Mouse (Mus musculus): ENCODE results near the gene Shpk.
A peak's percentile ranks its signal among the peaks of the same experiment; 100 is the strongest.

Shpk gene

DNA sequence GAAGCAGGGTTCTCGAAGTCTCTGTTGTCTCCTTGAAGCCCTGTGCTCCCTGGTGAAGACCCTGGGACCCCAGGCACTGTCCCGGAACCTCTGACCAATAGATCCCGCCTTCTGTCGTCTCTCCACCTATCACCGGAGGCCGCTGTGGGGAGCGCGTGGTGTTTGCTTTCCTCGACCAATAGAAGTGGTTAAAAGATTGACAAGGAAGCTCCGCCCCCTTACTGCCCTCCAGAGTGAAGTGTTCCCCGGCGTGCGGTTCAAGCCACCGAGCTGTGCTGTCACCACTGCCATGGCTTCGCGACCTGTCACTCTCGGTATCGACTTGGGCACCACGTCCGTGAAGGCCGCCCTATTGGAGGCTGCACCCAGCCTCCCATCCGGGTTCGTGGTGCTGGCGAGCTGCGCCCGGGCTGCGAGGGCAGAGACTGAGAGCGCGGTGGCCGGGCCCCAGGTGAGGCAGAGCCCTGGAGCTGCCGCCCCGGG lies at the start of gene Shpk:
TSS of gene Shpk (plus strand) at position 231 of the 483 bp plus-strand sequence.
- DNase-seq = peak; percentile 90

DNA sequence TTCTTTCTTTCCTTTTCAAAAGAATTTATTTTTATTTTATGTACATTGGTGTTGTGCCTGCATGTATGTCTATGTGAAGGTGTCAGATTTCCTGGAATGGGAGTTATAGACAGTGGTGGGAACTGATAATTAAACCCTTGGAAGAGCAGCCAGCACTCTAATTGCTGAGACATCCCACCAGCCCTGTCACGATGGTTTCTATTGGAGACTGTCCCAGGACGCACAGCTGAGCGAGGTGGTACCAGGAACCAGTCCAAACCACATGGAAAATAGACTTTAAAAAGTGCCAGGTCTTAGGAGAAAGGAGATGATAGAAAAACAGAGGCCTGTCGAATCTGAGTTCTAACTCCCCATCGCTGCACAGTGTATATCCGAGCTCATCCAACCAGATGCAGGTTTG lies 44.2 kb upstream of the Shpk start:
- DNase-seq = no peak

DNA sequence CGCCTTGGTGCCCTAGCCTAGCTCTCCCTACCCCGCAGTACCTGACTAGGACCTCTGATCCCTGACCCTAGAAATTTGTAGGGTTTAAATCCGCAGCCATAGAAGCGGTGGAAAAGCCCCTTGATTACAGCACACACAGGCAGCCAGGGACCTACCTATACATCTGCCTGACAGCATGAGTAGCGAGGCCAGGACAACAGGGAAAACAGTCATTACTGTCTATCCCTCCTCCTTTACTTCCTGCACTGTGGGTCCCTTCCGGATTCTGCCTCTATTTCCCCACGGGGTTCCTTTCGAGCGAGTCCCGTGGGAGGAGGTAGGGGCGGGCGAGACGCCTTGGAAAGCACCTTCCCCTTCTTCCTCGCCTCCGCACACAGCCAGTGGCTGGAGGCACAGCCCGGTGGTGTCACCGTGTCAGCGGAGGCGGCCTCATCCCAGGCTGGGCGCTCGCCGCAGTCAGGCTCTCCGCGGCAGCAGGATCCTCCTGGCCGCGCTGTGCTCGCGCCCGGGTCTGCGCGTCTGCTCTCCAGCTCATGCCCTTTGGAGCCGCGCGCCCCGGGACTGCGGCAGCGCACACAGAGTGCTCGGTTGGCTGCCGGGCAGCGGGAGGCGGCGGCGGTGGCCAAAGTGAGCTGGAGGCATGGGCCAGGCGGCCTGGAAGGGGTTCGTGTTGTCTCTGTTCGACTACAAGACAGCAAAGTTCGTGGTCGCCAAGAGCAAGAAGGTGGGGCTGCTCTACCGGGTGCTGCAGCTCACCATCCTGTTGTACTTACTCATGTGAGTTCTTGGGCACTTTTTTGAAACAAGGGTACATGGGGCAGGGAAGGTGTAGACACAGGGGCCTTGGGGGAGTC lies 39.1 kb upstream of the Shpk start, which contains the start of gene P2rx5:
TSS of gene P2rx5 (plus strand) at position 465 of the 854 bp plus-strand sequence.
- peak; percentile 16 for DNase-seq

DNA sequence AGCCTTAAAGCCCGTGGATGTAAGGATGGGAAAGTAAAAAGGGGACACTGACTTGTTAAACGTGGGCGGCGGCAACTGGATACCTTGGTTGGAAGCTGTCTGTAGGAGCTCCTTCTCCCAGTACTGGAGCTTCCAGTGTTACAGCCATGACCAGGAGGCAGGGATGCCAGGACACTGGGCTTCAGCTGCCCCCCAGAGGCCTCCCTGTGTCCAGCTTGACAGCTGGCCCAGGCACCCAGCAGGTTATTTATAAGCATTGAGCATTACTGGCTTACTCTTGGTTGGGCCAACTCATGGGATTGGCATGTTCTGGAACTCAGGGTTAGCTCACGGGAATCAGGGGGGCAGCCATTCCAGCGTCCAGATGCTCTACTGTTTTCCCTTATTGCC lies 38.5 kb upstream of the Shpk start:
- DNase-seq = no peak

DNA sequence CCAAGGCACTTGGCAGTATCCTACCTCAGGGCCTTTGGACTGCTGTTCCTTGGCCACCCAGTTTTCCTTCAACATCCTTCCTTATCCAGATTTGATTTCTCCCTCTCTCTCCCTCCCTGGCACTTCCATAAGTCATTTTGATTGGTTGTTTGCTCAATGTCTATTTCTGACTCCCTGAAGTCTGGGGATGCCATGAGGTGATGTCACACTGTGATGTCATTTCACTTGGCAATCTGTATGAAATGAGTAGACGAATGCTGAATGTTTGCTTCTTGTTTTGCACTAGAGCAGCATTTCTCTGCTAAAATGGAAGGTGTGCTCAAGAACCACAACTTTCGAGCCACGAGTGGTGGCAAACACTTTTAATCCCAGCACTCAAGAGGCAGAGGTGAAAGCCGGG lies 37.6 kb upstream of the Shpk start:
- no peak for DNase-seq

DNA sequence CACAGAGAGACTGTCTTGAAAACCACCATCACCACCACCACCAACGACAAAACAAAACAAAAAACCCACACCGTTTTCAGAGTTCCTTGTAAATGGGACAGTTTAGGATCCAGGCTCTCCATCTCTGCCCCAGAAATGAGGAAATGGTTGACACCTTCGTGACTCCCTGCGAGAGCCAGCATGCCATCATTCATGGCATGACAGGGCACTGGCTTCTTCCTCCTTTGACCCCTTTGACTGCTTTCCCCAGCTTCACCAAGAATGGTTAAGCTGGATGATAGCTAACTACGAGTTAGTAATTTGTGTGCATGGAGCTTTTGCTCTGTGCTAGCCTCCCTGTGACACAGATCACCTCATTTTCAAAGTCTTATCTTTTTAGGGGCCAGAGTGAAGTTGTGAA lies 37.0 kb upstream of the Shpk start:
- no peak for DNase-seq

DNA sequence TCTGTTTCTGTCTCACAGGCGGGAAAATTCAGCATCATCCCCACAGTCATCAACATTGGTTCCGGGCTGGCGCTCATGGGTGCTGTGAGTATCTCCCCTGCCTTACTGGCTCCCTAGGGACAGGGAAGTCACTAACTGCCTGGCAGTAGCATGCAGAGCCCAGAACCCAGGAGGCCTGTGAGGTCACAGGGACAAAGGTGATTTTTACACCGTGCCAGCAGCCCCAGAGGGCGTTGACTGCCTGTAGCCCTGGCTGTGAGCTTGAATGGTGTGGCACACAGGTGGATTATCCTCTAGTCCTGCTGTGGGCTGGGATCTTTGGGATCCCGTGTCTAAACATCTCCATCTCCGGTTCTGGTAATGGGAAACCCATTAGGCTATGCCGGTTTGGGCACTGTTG lies 31.2 kb upstream of the Shpk start:
- DNase-seq = no peak

DNA sequence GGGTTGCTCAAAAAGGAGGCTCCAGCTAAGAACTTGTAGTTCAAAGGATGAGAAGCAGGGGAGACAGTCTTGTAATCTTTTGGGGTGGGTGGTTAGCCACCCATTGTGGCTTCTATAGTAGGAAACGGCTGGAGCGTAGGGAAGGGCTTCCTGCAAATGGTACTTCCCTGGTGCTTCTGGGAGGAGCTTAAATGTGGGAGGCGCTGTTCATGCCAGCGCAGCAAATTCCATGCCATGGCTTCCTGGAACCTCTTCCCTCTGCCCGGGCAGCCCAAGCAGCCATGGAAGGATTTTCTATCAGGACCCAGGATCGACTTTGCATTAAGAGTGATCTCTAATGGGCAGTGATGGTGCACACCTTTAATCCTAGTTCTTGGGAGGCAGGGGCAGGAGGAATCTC lies 30.7 kb upstream of the Shpk start:
- DNase-seq = no peak

DNA sequence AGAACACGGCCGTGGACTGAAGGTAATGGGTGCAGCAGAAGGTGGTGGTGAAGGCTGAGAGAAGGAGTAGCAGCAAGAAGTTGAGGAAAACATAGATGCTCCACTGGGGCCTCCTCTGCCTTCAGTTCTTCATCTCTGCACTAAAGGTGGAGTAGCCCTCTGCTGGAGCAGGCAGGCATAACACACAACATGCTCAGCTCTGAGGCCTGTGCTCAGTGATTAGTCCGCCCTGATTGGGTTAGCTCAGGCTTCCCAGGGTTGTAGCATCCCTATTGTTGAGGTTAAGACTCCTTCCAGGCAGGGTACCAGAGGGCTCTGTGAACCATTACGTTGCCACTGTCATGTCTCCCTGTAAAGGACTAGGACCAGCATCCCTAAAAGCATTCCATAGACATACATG lies 30.0 kb upstream of the Shpk start:
- DNase-seq = peak; percentile 69

DNA sequence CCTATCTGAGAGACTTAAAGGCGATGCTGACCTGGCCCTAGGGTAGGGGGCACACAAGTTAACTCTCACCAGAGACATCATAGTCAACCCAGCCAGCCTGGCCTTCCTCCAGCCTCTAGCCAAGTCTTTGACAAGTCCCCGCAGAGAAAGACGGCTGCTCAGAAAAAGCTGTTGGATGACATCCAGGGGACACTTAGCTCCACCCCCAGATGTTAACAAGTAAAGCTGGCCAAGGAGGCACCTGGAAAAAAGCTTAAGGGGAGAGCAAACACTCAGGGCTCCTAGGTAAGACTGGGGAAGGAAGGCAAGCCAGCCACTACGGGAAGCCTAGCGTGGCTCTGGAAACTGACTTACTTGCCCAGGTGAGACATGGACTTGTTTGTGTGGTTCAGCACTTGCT lies 27.1 kb upstream of the Shpk start:
- DNase-seq = no peak

DNA sequence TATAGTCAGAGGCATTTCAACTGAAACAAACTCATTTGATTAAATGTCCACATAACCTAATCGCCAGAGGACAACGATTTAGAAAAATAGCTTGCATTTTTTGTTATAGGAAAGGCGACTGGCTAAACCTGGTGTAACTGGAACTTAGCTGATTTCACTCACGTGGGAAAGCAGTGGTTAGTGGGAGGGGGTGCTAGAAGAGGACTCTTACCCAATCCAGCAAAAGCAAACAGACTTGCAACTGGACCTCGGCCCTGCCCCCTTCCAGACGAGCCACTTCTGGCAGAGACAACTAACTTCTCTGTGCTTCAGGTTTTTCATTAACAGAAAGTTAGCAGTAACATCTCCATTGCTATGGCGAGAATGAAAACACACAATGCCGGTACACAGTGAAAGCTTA lies 23.6 kb upstream of the Shpk start:
- DNase-seq = no peak

DNA sequence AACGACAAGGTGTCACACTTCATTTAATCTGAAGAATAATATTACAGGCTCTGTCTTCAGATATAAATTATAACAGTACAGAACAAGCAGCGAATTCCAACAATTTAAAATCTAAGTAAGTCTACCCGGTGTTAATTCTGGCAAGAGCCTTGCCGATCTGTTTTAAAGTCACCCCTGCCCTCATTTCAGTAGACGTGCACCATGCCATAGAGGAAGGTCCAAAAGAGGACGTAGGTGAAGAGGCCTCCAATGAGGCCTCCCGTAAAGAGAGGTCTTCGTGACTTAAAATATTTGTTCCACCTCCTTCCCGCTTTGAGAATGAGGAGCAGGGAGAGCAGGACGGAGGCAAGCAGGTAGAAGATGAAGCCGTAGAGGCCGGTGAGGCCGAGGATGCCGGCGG lies 23.1 kb upstream of the Shpk start:
- no peak for DNase-seq

DNA sequence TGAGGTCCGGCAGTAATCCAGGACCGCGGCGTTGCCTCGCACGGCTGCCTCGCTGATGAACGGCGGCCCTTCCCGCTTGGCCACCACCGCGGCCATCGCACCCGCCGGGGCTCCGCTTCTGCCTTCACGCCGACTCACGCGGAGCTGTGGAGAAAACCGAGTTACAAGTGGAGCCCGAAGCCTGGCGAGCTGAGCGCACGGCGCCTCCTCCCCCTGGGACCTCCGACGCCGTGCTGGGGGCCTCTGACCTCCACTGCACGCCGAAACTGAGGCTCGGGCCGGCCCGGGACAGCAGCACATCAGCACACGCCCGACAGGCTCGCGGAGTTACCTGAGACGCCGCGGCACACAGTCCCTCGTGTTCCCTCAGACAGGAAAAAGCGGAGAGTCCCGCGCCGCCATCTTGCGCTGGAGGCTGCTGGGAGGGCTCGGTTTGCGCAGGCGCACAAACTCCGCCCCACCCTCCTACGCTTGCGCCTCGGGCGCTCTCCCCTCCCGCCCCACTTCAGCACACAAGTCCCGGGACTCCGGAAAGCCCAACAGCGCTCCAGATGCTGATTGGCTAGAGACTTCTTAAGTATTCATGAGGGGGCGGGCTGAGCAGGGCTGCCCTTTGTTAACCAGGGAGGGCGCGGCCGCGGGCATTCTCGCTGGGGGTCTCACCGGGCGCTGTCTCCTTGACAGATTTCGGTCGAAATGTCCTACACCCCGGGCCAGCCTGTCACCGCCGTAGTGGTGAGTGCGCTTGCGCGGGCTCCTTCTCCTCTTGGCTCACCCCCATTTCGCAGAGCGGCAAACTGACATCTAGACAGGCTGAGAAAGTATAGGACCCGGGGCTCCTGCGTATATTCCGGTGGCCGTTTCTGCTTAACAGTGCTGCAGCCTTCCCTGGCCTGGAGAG lies 22.4 kb upstream of the Shpk start, which contains the start of the genes Emc6 and Tax1bp3:
TSS of gene Emc6 (minus strand) at position 430 of the 901 bp plus-strand sequence.
TSS of gene Tax1bp3 (plus strand) at position 476 of the 901 bp plus-strand sequence.
- peak; percentile 95 for DNase-seq

DNA sequence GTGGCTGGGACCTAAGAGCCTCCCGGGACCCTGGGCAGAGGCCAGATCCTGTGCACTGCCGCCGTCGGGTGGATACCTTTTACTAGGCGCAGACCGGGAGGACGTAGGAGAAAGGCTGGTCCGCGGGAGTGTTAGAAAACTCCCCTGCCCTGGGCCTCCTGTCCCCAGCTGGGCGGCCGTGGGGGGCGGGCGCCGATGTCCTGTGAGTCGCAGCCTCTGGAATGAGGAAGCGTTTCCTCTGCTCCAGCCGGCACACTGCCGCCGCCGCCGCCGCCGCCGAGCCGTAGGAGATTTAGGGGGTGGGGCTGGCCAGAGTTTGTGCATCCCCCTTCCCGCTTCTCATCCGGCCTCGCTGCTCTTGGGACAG lies 21.8 kb upstream of the Shpk start:
- DNase-seq = peak; percentile 56

DNA sequence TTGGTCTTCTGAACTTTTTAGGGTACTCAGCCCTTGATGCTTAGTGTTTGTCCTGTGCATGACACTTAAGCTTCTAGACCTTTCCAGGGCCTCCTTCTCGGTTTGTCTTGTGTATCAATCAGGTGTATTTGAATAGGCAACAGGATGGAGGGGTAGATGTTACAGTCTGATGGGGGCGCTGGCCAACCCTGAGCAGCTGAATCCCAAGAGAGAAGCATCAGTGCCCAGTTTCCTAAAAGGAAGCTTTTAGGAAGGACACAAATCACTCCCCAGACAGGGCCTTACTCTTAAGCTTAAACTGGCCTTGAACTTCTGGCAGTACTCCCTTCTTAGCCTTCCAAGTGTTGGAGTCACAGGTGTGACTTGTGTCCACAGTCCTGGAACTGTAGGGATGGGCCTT lies 21.4 kb upstream of the Shpk start:
- no peak for DNase-seq

DNA sequence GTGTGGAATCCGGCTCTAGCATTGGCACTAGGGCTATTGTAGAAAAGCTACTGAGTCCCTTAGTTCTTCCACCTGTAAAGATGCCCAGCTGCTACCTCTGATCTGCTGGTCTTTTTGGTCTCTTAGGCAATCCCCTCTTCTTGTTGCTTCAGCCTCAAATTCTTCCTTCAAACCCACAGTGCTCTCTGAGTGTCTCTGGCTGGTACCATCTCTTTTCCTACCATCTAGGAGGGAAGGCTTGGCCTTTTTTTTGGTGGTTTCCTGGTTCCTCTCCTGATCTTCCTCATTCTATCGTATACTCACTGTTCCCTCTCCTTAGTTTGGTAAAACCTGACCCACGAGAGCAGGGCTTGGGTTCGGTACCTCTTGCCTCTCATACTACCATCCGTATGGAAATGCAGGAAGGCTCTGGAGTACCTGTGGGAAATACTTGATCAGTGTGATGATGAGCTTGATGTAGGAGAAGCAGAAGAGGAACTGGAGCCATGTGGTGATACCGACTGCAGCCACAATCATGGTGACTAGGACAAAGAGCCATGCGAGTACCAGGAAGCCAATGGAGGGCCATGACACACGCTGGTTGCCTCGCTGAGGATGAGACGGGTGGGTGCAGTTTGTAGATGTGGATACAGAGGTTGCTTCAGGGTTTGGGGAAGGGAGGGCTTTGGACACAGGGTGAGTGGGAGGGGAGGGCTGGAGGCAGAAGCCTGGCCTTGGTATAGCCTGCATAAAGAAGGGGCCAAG lies 13.2 kb upstream of the Shpk start:
- DNase-seq = no peak

DNA sequence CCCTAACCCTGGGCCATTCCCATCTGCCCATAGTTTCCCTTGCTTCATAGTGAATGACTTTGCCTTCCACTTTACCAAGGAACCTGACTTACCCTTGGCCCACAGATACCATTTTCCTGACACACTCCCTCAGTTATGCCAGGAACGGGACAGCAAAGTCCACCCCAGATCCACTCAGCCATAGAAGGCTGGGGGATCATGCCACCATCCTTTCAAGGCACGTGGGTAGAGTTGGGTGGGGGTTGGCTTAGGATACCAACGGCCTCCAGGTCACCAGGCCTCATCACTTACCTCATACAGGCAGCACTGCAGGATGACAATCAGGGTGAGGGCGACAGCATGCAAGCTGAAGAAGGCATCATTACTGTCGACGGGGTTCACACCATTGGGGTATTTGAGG lies 12.0 kb upstream of the Shpk start:
- no peak for DNase-seq

DNA sequence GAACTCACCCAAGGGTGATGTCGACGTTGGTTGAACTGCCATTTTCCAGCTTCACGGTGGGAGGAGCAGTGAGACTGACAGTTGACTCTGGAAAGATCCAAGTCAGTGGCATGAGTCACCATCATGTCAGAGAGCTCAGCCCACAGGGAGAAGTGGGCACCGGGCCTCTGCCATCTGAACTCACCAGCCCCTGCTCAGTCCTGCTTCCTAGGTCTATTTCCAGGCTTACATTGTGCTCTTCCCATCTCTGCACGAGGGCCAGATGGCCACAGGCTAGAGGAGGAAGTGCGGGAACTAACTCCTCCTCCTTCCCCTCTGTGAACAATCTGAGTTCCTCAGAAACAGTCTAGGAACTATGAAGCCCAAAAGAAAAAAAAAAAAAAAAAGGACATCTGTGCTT lies 6.2 kb upstream of the Shpk start:
- no peak for DNase-seq

DNA sequence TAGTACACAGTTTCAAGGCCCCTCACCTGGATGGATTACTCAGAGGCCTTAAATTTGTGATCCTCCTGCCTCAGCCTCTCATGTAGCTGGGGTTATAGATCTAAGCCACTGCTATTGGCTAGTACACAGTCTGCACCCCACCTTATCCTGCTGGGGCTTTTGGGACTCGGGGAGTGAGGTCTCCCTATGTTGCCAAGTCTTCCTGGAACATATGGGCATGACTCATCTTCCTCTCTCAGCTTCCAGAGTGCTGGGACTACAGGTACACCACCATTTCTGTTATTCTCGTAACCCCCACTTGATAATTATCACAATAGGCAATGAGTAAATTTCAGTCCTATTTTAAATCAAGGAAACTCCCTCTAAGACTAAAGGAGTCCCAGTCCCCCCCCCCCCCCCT lies 4.8 kb upstream of the Shpk start:
- no peak for DNase-seq

DNA sequence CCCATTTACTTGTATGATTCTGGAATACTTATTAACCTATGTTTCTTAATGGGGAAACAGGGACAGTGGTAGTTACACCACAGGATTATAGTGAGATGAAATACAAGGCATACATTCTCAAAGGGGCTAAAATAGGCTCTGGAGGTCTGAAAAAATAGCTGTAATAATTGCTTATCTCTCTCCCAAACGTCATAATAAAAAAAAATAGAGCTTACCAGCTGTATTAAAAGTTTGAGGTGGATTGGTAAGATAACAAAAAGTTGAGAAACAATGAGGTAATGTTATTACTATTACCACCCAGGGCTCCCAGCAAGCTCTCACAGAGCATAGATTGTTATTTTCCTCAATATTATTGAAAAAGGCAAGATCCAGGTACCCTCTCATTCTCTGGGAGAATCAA lies 1.1 kb upstream of the Shpk start:
- DNase-seq = no peak

DNA sequence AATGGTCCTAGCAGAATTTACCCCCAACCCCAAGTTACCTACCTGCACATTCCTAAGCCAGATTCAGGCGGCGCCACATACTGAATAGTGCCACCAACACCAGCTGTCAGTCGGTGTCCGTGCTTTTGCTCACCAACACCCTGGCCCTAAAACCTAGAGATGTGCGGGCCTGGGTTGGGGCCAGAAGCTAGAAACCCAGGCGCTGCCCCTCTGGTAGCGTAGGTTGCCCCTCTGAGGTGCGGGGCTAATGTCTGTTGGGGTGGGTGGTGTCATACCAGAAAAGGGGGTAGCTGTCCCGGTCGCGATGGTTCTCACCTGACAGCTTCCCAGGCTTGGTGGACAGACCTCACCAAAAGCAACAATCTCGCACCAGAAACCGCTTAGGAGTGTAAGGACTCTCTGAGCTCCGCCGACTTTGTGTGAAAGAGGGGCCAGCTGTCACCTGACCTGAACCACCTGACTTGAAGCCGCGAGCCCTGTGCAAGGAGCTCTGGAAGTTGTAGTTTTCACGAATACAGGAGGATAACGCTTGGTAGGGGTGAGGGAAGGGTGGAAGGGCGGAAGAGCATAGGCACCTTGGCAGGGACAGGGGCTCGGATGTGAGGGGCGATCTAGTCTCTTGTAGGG lies 544 bp upstream of the Shpk start, which contains the start of gene Ctns:
TSS of gene Ctns (minus strand) at position 440 of the 627 bp plus-strand sequence.
- DNase-seq = no peak

DNA sequence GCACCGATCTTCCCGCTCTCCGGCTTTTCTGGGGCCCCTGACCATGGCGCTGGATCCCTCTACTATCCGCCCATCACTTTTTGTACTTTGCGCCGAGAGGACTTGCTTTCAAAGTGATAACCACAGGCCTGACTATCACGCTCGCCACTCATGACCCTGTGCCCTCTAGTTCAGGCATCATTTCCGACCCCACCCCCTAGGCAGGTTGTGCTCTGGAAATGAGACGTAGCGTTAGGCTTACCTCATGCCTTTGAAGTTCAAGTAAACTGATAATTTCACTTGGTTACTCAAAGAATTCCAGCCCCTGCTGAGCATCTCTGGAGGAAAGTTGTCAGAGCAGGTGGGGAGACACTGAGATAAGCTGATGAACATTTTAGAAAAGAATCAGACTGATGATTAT lies 619 bp downstream of the Shpk start:
- no peak for DNase-seq
